Comparison of ENCODE assay signal across 8 mouse cellular contexts in genomic region chr8:13667917-13668316, GRCm38 (mm10). TPM values are rescaled to one million over a fixed set of nuclear protein-coding genes. Genes with fewer than 3 reads are reported as not detected.
DNase-seq lines count a peak whose midpoint lies in the region; ATAC-seq and TF ChIP-seq lines count a peak whose summit lies in the region.
"Had no signal": no experiment of that assay in that cellular context is flagged by ENCODE, and none has a peak within 500 bp of the region (broad histone marks: within the 10 kb centered on the region; RNA-seq: fewer than 3 reads in every experiment).

No protein-coding gene starts in this region.

- peak; percentile 48 for TF ChIP-seq CTCF in liver, postnatal 0 days (IDR thresholded peaks at IDR 0.05; ENCODE audit: low read depth)

- H3K9me3 ChIP-seq in embryonic facial prominence, embryonic 10.5 days: no peaks in the 10 kb centered on the region
- no peaks in the 10 kb centered on the region for H3K9me3 ChIP-seq in liver, postnatal 0 days (ENCODE audit: low read length)

- TF ChIP-seq EP300 in liver, postnatal 0 days (IDR thresholded peaks at IDR 0.05; ENCODE audit: low read depth): no peak

- H3K9ac ChIP-seq in liver, postnatal 0 days (replicated peaks): no peak overlapping the region

- DNase-seq in kidney, postnatal 10 days: peak; percentile 53
- DNase-seq in kidney, adult 8-10 months: no peak
- DNase-seq in NIH3T3 (ENCODE audit: low read depth): peak; percentile 50
- peak; percentile 31 for DNase-seq in embryonic facial prominence, embryonic 10.5 days (ENCODE audit: low spot score)
- no peak for DNase-seq in liver, postnatal 0 days
- no peak for DNase-seq in right cerebral cortex, postnatal 4 days
- DNase-seq in spleen, postnatal 36 days (ENCODE audit: low spot score in 2 of 2): no peak
- DNase-seq: thymus, postnatal 36 days had no signal

- H3K27ac ChIP-seq in embryonic facial prominence, embryonic 10.5 days (replicated peaks): peak overlapping the region; percentile 55
- H3K27ac ChIP-seq in liver, postnatal 0 days (ENCODE audit: low read depth): peak overlapping the region; percentile 41; the same call in 1 of the 2 replicates

- WGBS in embryonic facial prominence, embryonic 10.5 days: 66% methylated on average over 4 of the region's 4 CpGs
- 79% methylated on average over 4 of the region's 4 CpGs for WGBS in liver, postnatal 0 days (ENCODE audit: insufficient replicate concordance)

- H3K4me1 ChIP-seq in embryonic facial prominence, embryonic 10.5 days: peaks cover 64% of the 10 kb centered on the region
- peaks cover 21% of the 10 kb centered on the region for H3K4me1 ChIP-seq in liver, postnatal 0 days (ENCODE audit: insufficient read depth)

- ATAC-seq in liver, postnatal 0 days: no peak

- H3K36me3 ChIP-seq in embryonic facial prominence, embryonic 10.5 days (replicated peaks): 0 out of 2 replicates have a peak, but pooled peaks cover 4% of the 10 kb centered on the region
- H3K36me3 ChIP-seq in liver, postnatal 0 days (replicated peaks; ENCODE audit: insufficient read depth, low read length): no peaks in the 10 kb centered on the region; the same call in 1 of the 2 replicates

- H3K27me3 ChIP-seq in embryonic facial prominence, embryonic 10.5 days (replicated peaks; ENCODE audit: low read depth, poor library complexity, severe bottlenecking): no peaks in the 10 kb centered on the region
- H3K27me3 ChIP-seq in liver, postnatal 0 days (ENCODE audit: insufficient read depth, low read length): no peaks in the 10 kb centered on the region

- no peak overlapping the region for H3K4me2 ChIP-seq in liver, postnatal 0 days (ENCODE audit: low read depth, low read length)

- no peak overlapping the region for H3K4me3 ChIP-seq in embryonic facial prominence, embryonic 10.5 days
- H3K4me3 ChIP-seq in liver, postnatal 0 days (ENCODE audit: low read depth, low read length): no peak overlapping the region

RNA-seq across cellular contexts. Expression of gene Rasa3, which starts 9.5 kb away (rescaled TPM):
- 26.3 and 27.3 TPM in 2 replicates for polyA plus RNA-seq in embryonic facial prominence, embryonic 10.5 days (2016; fragmentation: Nextera tagmentation; extraction: Ambion mirVana)
- polyA plus RNA-seq in liver, postnatal 0 days (2015; fragmentation: Nextera tagmentation; extraction: Ambion mirVana): 9.9 and 11.4 TPM in 2 replicates

RNA-seq across cellular contexts. Expression of gene Cfap97d2, which starts 37.8 kb away (rescaled TPM):
- polyA plus RNA-seq in embryonic facial prominence, embryonic 10.5 days (2016; fragmentation: Nextera tagmentation; extraction: Ambion mirVana): 0.24 and 0.70 TPM in 2 replicates
- not detected in 2 replicates for polyA plus RNA-seq in liver, postnatal 0 days (2015; fragmentation: Nextera tagmentation; extraction: Ambion mirVana)

Comparison
In these comparisons a context has a peak if more than half of its experiments do, and no peak if none do; other contexts are left out.
1. DNase-seq: peak in kidney, postnatal 10 days (single experiment), NIH3T3 (single experiment) and embryonic facial prominence, embryonic 10.5 days (single experiment); none in kidney, adult 8-10 months (0 of 2), liver, postnatal 0 days (single experiment), right cerebral cortex, postnatal 4 days (single experiment) and spleen, postnatal 36 days (0 of 2).